Mouse (Mus musculus) kidney, adult 2 months (tissue): Measurements from ENCODE around the gene Pear1.

Experiments
- CTCF ChIP-seq: fragments of 200-500 bp; conservative IDR thresholded peaks from 2 replicates; pipeline ENCODE4 v1.5.1; 2011; ENCODE audit warnings: low read depth, mild to moderate bottlenecking, control low read depth, low read length, moderate library complexity, mixed read lengths; ENCODE audit not compliant: insufficient read depth, insufficient read length
- POLR2A ChIP-seq: fragments of 200-500 bp; IDR thresholded peaks from one replicate; pipeline ENCODE4 v1.6.1; 2011; ENCODE audit warnings: low read depth, low read length, control low read depth

- no peak for TF ChIP-seq CTCF
- TF ChIP-seq POLR2A = no peak
Measured at GRCm38 (mm10) chr3:87829025-87829424, 4.9 kb upstream of the Pear1 start.
